Mouse (Mus musculus) testis, postnatal 10 days (tissue): ENCODE measurements around the gene Sema6b.

ENCODE experiments used
- DNase-seq: peaks from one replicate; pipeline ENCODE4 v3.0.0; 2021; ENCODE audit warnings: low spot score

The Sema6b gene

GRCm38 (mm10) chr17:56146131-56146530, 6.0 kb upstream of the Sema6b start:
- DNase-seq: no peak

GRCm38 (mm10) chr17:56144546-56144945, 4.4 kb upstream of the Sema6b start:
- DNase-seq: no peak

GRCm38 (mm10) chr17:56141702-56142605, 1.8 kb upstream of the Sema6b start:
- peak; percentile 70 for DNase-seq

- DNase-seq: no peak
Measured at GRCm38 (mm10) chr17:56139355-56139754, 788 bp downstream of the Sema6b start.

- no peak for DNase-seq
Measured at GRCm38 (mm10) chr17:56137839-56138613, 2.1 kb downstream of the Sema6b start.

- DNase-seq: no peak
Measured at GRCm38 (mm10) chr17:56136558-56136957, 3.6 kb downstream of the Sema6b start.

GRCm38 (mm10) chr17:56134463-56134971, 5.6 kb downstream of the Sema6b start:
- DNase-seq: peak; percentile 87

- DNase-seq: peak; percentile 68
Measured at GRCm38 (mm10) chr17:56133457-56134363, 6.4 kb downstream of the Sema6b start.

GRCm38 (mm10) chr17:56132661-56133060, 7.5 kb downstream of the Sema6b start:
- DNase-seq: peak; percentile 85

- DNase-seq: peak; percentile 90
Measured at GRCm38 (mm10) chr17:56131814-56132213, 8.3 kb downstream of the Sema6b start.

- DNase-seq: no peak
Measured at GRCm38 (mm10) chr17:56131136-56131535, 9.0 kb downstream of the Sema6b start.

GRCm38 (mm10) chr17:56128246-56128645, 11.9 kb downstream of the Sema6b start:
- DNase-seq: no peak

- no peak for DNase-seq
Measured at GRCm38 (mm10) chr17:56126175-56126574, 14.0 kb downstream of the Sema6b start.

GRCm38 (mm10) chr17:56125276-56125630, 14.9 kb downstream of the Sema6b start:
- DNase-seq: no peak

- DNase-seq: peak; percentile 80
Measured at GRCm38 (mm10) chr17:56124377-56125275, 15.5 kb downstream of the Sema6b start.

- no peak for DNase-seq
Measured at GRCm38 (mm10) chr17:56123681-56124340, 16.3 kb downstream of the Sema6b start.

GRCm38 (mm10) chr17:56123161-56123560, 17.0 kb downstream of the Sema6b start:
- no peak for DNase-seq

GRCm38 (mm10) chr17:56121826-56122225, 18.3 kb downstream of the Sema6b start, which contains the start of gene Lrg1:
Gene Lrg1 (minus strand): TSS chr17:56122001.
- no peak for DNase-seq

GRCm38 (mm10) chr17:56119981-56120880, 19.9 kb downstream of the Sema6b start:
- DNase-seq: peak; percentile 87
